20 mouse cellular contexts compared by ENCODE assay signal in the genomic region with DNA sequence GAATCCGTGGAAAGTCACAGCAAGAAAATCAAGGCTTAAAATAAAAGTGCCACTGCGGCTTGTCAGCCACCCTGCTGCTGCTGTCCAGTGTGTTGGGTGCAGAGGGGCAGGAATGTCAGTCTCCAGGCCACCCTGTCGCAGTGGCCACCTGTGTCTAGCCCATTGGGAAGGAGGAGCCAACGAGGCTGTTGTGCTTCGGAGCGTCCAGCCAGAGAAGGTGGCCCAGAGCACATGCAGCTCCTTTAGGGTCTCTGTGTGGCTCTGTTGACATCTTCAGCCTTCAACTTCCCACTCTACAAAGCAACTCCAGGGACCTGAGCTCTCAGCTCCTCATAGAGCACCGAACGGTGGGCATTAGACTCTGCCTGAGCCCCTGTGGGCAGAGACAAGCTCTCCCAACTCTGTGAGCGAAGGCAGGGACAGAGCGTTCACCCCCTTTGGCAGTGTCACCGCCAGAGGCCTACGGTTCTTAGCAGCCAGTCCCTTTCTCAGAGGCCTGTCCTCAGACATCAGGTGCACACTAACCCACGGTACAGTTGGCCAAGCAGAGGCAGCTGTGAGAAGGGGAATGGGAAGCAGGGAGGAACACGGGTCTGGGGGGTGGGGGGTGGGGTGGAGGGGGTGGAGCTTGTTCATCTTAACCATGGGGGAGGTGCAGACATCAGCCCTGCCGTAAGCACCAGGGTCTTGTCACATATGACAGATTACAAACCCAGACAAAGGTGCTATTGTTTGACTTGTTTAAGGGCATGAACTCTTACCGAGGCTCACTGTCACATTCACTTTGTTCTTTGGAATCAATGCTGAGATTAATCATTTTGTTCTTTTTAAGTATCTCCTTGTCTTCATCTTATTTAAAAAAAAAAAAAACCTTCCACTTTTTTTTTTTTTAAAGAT. TPM values are rescaled to one million over a fixed set of nuclear protein-coding genes. Genes with fewer than 3 reads are reported as not detected.
DNase-seq lines count a peak whose midpoint lies in the region; ATAC-seq and TF ChIP-seq lines count a peak whose summit lies in the region.
"Had no signal": no experiment of that assay in that cellular context is flagged by ENCODE, and none has a peak within 500 bp of the region (broad histone marks: within the 10 kb centered on the region; RNA-seq: fewer than 3 reads in every experiment).

No protein-coding gene starts in this region.

- H3K9ac ChIP-seq in forebrain, postnatal 0 days = no peak overlapping the region
- no peak overlapping the region for H3K9ac ChIP-seq in forebrain, embryonic 11.5 days (ENCODE audit: low read length)
- H3K9ac ChIP-seq in midbrain, embryonic 11.5 days (ENCODE audit: low read length) = no peak overlapping the region
- no peak overlapping the region for H3K9ac ChIP-seq in midbrain, embryonic 13.5 days (replicated peaks)
- H3K9ac ChIP-seq: embryonic facial prominence, embryonic 12.5 days; heart, embryonic 15.5 days; limb, embryonic 13.5 days; liver, embryonic 12.5 days; lung, embryonic 14.5 days; midbrain, embryonic 15.5 days had no signal

- H3K9me3 ChIP-seq in forebrain, postnatal 0 days (ENCODE audit: low read length) = no peaks in the 10 kb centered on the region
- H3K9me3 ChIP-seq in forebrain, embryonic 11.5 days (ENCODE audit: control insufficient read depth, low read length) = no peaks in the 10 kb centered on the region
- H3K9me3 ChIP-seq in midbrain, embryonic 11.5 days (ENCODE audit: control insufficient read depth, low read length) = no peaks in the 10 kb centered on the region
- no peaks in the 10 kb centered on the region for H3K9me3 ChIP-seq in midbrain, embryonic 13.5 days
- H3K9me3 ChIP-seq: embryonic facial prominence, embryonic 12.5 days; G1E; heart, embryonic 15.5 days; limb, embryonic 13.5 days; liver, embryonic 12.5 days; midbrain, embryonic 15.5 days had no signal

- ATAC-seq in forebrain, postnatal 0 days = peak; percentile 48; the same call in 1 of the 2 replicates
- ATAC-seq in forebrain, embryonic 11.5 days (replicated peaks; ENCODE audit: low FRiP score) = no peak
- no peak for ATAC-seq in midbrain, embryonic 11.5 days (ENCODE audit: low FRiP score)
- no peak for ATAC-seq in midbrain, embryonic 13.5 days
- ATAC-seq: activated CD4-positive, CD25-positive, alpha-beta regulatory T cell, adult 4 months; intestine, postnatal 0 days; midbrain, embryonic 15.5 days had no signal

- 0 out of 2 replicates have a peak, but pooled peaks cover 6% of the 10 kb centered on the region for H3K4me1 ChIP-seq in forebrain, postnatal 0 days (ENCODE audit: insufficient read depth)
- peaks cover 6% of the 10 kb centered on the region for H3K4me1 ChIP-seq in forebrain, embryonic 11.5 days (replicated peaks; ENCODE audit: control insufficient read depth, insufficient read depth, low read length)
- no peaks in the 10 kb centered on the region; the same call in 1 of the 2 replicates for H3K4me1 ChIP-seq in midbrain, embryonic 11.5 days (ENCODE audit: control insufficient read depth, insufficient read depth, low read length)
- 0 out of 2 replicates have a peak, but pooled peaks cover 8% of the 10 kb centered on the region for H3K4me1 ChIP-seq in midbrain, embryonic 13.5 days (replicated peaks)
- H3K4me1 ChIP-seq: embryonic facial prominence, embryonic 12.5 days had no signal

- no peaks in the 10 kb centered on the region for H3K27me3 ChIP-seq in forebrain, postnatal 0 days (ENCODE audit: insufficient read depth, low read length)
- peaks cover 9% of the 10 kb centered on the region for H3K27me3 ChIP-seq in forebrain, embryonic 11.5 days (ENCODE audit: control insufficient read depth, insufficient read depth, low read length)
- peaks cover 15% of the 10 kb centered on the region for H3K27me3 ChIP-seq in midbrain, embryonic 11.5 days (ENCODE audit: control insufficient read depth, insufficient read depth, low read length)
- peaks cover 19% of the 10 kb centered on the region for H3K27me3 ChIP-seq in midbrain, embryonic 13.5 days
- H3K27me3 ChIP-seq: heart, embryonic 15.5 days had no signal

- H3K36me3 ChIP-seq in forebrain, postnatal 0 days (ENCODE audit: insufficient read depth) = peaks cover 42% of the 10 kb centered on the region
- H3K36me3 ChIP-seq in forebrain, embryonic 11.5 days (ENCODE audit: control insufficient read depth, insufficient read depth, low read length) = no peaks in the 10 kb centered on the region; the same call in 1 of the 2 replicates
- H3K36me3 ChIP-seq in midbrain, embryonic 11.5 days (ENCODE audit: control insufficient read depth, insufficient read depth, low read length) = peaks cover 6% of the 10 kb centered on the region; the same call in 1 of the 2 replicates
- H3K36me3 ChIP-seq in midbrain, embryonic 13.5 days = peaks cover 31% of the 10 kb centered on the region

- no peak overlapping the region for H3K27ac ChIP-seq in forebrain, postnatal 0 days (ENCODE audit: low read depth, low read length)
- H3K27ac ChIP-seq in forebrain, embryonic 11.5 days (ENCODE audit: low read depth, low read length) = no peak overlapping the region
- no peak overlapping the region for H3K27ac ChIP-seq in midbrain, embryonic 11.5 days (ENCODE audit: low read depth, low read length)
- no peak overlapping the region for H3K27ac ChIP-seq in midbrain, embryonic 13.5 days
- H3K27ac ChIP-seq: embryonic facial prominence, embryonic 12.5 days; heart, embryonic 15.5 days; limb, embryonic 13.5 days; midbrain, embryonic 15.5 days; stomach, postnatal 0 days had no signal

- no peak for DNase-seq in forebrain, postnatal 0 days
- no peak for DNase-seq in forebrain, embryonic 11.5 days (ENCODE audit: low spot score)
- DNase-seq in midbrain, embryonic 11.5 days (ENCODE audit: low spot score, missing footprints) = peak; percentile 54
- DNase-seq in embryo, embryonic 10 days (ENCODE audit: low spot score) = peak; percentile 48
- DNase-seq in layer of hippocampus, adult 18-20 months (ENCODE audit: low spot score in 2 of 2) = no peak
- no peak for DNase-seq in adrenal gland, postnatal 25 days
- DNase-seq: adrenal gland, adult 8-10 months; cerebellum, adult 2 months; kidney, postnatal 25 days; lung, embryonic 14.5 days had no signal

- no peak overlapping the region for H3K4me2 ChIP-seq in forebrain, postnatal 0 days (ENCODE audit: low read depth)
- H3K4me2 ChIP-seq in forebrain, embryonic 11.5 days (ENCODE audit: low read depth, low read length, severe bottlenecking) = no peak overlapping the region
- H3K4me2 ChIP-seq in midbrain, embryonic 11.5 days = no peak overlapping the region
- H3K4me2 ChIP-seq in midbrain, embryonic 13.5 days (replicated peaks) = no peak overlapping the region
- H3K4me2 ChIP-seq: embryonic facial prominence, embryonic 12.5 days; heart, embryonic 15.5 days; limb, embryonic 13.5 days; liver, embryonic 12.5 days; lung, embryonic 14.5 days; midbrain, embryonic 15.5 days had no signal

- no peak overlapping the region for H3K4me3 ChIP-seq in forebrain, postnatal 0 days (ENCODE audit: low read depth, low read length)
- H3K4me3 ChIP-seq in forebrain, embryonic 11.5 days (ENCODE audit: low read depth, low read length) = no peak overlapping the region
- no peak overlapping the region for H3K4me3 ChIP-seq in midbrain, embryonic 11.5 days (ENCODE audit: low read depth, low read length)
- H3K4me3 ChIP-seq in midbrain, embryonic 13.5 days (replicated peaks) = no peak overlapping the region
- H3K4me3 ChIP-seq: embryonic facial prominence, embryonic 12.5 days; heart, embryonic 15.5 days; limb, embryonic 13.5 days; liver, embryonic 12.5 days; midbrain, embryonic 15.5 days had no signal

- no peak for TF ChIP-seq CTCF in forebrain, postnatal 0 days (IDR thresholded peaks at IDR 0.05; ENCODE audit: low read depth)

- WGBS in forebrain, postnatal 0 days = 73% methylated on average over 16 of the region's 16 CpGs
- WGBS in forebrain, embryonic 11.5 days = 73% methylated on average over 16 of the region's 16 CpGs
- WGBS in midbrain, embryonic 11.5 days = 78% methylated on average over 16 of the region's 16 CpGs
- 74% methylated on average over 16 of the region's 16 CpGs for WGBS in midbrain, embryonic 13.5 days

RNA-seq across cellular contexts. Expression of gene Nans, which starts 13.8 kb away (rescaled TPM):
- 87.1 and 89.3 TPM in 2 replicates for total RNA-seq in forebrain, postnatal 0 days (2014; rRNA removed)
- 69.8 and 70.2 TPM in 2 replicates for polyA plus RNA-seq in forebrain, postnatal 0 days (2015; fragmentation: Nextera tagmentation; extraction: Ambion mirVana)
- 63.8 and 70.8 TPM in 2 replicates for polyA plus RNA-seq in forebrain, embryonic 11.5 days (2014; fragmentation: Nextera tagmentation; extraction: Ambion mirVana)
- 76.0 and 76.5 TPM in 2 replicates for polyA plus RNA-seq in midbrain, embryonic 11.5 days (2014; fragmentation: Nextera tagmentation; extraction: Ambion mirVana)
- 63.2 and 63.9 TPM in 2 replicates for polyA plus RNA-seq in midbrain, embryonic 13.5 days (2015; fragmentation: Nextera tagmentation; extraction: Ambion mirVana)
- total RNA-seq in layer of hippocampus, adult 18-20 months (2021) = 10 to 100 TPM; 16.0 to 17.4 TPM
- total RNA-seq in adrenal gland, postnatal 25 days (2021) = 35.0 and 38.5 TPM in 2 replicates

RNA-seq across cellular contexts. Expression of gene Trim14, which starts 33.1 kb away (rescaled TPM):
- total RNA-seq in forebrain, postnatal 0 days (2014; rRNA removed) = 1.4 and 1.8 TPM in 2 replicates
- polyA plus RNA-seq in forebrain, postnatal 0 days (2015; fragmentation: Nextera tagmentation; extraction: Ambion mirVana) = 0.73 and 0.82 TPM in 2 replicates
- polyA plus RNA-seq in forebrain, embryonic 11.5 days (2014; fragmentation: Nextera tagmentation; extraction: Ambion mirVana) = 0.98 and 2.0 TPM in 2 replicates
- polyA plus RNA-seq in midbrain, embryonic 11.5 days (2014; fragmentation: Nextera tagmentation; extraction: Ambion mirVana) = 0.46 and 0.99 TPM in 2 replicates
- polyA plus RNA-seq in midbrain, embryonic 13.5 days (2015; fragmentation: Nextera tagmentation; extraction: Ambion mirVana) = 0.40 and 0.57 TPM in 2 replicates
- total RNA-seq in layer of hippocampus, adult 18-20 months (2021) = 1 to 10 TPM in 1 of 2 experiments, under 1 TPM in 1; 0.67 to 1.4 TPM
- 3.3 and 5.1 TPM in 2 replicates for total RNA-seq in adrenal gland, postnatal 25 days (2021)

RNA-seq across cellular contexts. Expression of gene Anp32b, which starts 52.2 kb away (rescaled TPM):
- total RNA-seq in forebrain, postnatal 0 days (2014; rRNA removed) = 3.4 and 4.7 TPM in 2 replicates
- polyA plus RNA-seq in forebrain, postnatal 0 days (2015; fragmentation: Nextera tagmentation; extraction: Ambion mirVana) = 60.2 and 65.9 TPM in 2 replicates
- polyA plus RNA-seq in forebrain, embryonic 11.5 days (2014; fragmentation: Nextera tagmentation; extraction: Ambion mirVana) = 320 and 324 TPM in 2 replicates
- 285 and 311 TPM in 2 replicates for polyA plus RNA-seq in midbrain, embryonic 11.5 days (2014; fragmentation: Nextera tagmentation; extraction: Ambion mirVana)
- 126 and 136 TPM in 2 replicates for polyA plus RNA-seq in midbrain, embryonic 13.5 days (2015; fragmentation: Nextera tagmentation; extraction: Ambion mirVana)
- total RNA-seq in layer of hippocampus, adult 18-20 months (2021) = 10 to 100 TPM; 54.9 to 56.1 TPM
- 140 and 161 TPM in 2 replicates for total RNA-seq in adrenal gland, postnatal 25 days (2021)

Comparison
In these comparisons a context has a peak if more than half of its experiments do, and no peak if none do; other contexts are left out.
1. DNase-seq: peak in midbrain, embryonic 11.5 days (single experiment) and embryo, embryonic 10 days (single experiment); none in forebrain, postnatal 0 days (single experiment), forebrain, embryonic 11.5 days (single experiment), layer of hippocampus, adult 18-20 months (0 of 2) and adrenal gland, postnatal 25 days (single experiment).